Mouse (Mus musculus) thymus, postnatal 36 days (tissue): ENCODE measurements around the gene Stk31.
"Not testable (repeated sequence)": the region's sequence is repeated elsewhere in the genome, so short reads cannot be mapped to it uniquely, and the experiment has no call there.

Experiments used
- DNase-seq, 2 experiments: peaks; one replicate each; pipeline ENCODE4 v3.0.0; 2022; ENCODE audit warnings: mixed read lengths in 2 of 2

Gene Stk31

DNA sequence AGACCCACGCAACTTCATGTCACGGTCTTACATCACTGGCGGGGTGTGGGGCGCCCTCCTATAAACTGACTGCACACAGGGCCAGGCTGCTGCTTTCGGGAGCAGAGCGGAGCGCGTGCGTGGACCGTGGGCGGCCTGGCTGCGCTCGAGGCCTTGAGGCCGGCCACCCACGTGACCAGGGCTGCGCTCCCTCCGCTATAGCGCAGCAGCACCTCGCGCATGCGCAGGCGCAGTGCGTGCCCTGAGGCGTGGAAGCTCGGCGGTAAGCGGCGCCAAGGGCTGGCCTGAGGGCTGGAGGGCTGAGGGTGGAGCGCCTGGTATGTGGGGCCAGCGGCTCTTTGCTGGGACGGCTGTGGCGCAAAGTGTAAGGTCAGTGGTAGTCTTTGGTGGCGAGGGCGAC, at the start of gene Stk31:
Gene Stk31, plus strand, starts transcription at position 289 of the 400 bp plus-strand sequence.
- DNase-seq: no peak

DNA sequence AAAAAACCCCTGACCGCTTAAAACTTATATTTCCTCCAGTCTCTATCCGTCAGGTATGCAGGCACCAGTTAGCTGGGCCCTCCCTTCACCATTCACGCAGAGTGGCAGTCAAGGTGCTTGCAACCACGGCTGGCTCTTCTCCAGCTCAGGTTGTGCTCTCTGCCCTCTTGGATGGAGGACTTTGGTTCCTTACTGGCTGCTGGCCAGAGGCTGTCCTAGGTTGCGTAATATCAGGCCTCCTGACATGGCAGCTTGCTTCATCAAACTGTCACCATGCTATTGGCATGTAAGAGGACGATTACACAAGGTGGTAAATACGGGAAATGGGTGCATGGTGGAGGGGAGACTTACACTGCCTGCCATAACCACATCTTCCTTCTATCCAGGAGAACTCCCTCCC, 45.6 kb upstream of the Stk31 start:
- no peak for DNase-seq

DNA sequence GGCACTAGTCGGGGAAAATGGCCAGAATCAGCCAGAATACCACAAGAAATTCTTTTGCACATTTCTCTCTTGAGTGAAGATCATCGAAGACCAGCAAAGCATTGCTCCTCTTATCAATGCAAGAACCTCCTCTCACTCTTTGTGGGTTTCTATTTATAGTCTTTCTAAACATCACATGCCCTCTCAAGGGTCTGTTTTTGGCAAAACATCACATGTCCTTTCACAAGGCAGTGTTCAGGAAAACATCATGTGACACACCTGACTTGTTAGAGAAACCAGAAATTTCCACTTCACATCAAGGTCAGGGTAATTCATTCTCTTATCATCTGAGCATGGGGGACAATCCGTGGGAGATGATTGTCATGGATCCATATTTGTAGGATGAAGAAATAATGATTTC, 40.8 kb upstream of the Stk31 start:
- DNase-seq: no peak

DNA sequence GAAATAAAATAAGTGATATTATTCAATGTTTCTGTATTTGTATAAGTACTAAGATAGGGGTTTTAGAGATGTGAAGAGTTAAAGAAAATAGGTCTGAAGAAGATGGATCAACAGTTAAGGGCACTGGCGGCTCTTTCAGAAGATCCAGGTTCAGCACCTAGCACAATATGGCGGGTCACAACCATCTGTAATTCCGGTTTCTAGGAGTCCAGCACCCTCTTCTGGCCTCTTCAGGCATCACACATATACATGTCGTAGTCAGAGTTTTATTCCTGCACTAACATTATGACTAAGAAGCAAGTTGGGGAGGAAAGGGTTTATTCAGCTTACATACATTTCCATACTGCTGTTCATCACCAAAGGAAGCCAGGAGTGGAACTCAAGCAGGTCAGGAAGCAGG, 40.2 kb upstream of the Stk31 start:
- no peak for DNase-seq

DNA sequence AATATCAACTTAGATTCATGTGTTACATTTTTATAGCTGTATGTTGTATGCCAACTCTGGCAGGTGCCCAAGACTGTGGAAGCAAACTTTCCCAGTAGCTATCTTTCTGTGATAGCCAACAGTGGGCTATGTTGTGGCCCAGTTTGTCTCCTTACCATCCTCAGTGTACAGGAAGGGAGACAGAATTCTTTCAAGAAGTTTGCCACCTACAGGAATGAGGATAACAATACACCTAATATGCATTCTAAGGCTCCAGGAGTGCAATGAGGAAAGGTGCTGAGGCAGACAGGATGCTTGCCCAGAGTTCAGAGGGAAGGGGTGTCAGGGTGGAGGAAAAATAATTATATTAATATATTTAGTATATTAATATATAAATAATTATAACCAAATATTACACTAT, 35.0 kb upstream of the Stk31 start:
- no peak for DNase-seq

DNA sequence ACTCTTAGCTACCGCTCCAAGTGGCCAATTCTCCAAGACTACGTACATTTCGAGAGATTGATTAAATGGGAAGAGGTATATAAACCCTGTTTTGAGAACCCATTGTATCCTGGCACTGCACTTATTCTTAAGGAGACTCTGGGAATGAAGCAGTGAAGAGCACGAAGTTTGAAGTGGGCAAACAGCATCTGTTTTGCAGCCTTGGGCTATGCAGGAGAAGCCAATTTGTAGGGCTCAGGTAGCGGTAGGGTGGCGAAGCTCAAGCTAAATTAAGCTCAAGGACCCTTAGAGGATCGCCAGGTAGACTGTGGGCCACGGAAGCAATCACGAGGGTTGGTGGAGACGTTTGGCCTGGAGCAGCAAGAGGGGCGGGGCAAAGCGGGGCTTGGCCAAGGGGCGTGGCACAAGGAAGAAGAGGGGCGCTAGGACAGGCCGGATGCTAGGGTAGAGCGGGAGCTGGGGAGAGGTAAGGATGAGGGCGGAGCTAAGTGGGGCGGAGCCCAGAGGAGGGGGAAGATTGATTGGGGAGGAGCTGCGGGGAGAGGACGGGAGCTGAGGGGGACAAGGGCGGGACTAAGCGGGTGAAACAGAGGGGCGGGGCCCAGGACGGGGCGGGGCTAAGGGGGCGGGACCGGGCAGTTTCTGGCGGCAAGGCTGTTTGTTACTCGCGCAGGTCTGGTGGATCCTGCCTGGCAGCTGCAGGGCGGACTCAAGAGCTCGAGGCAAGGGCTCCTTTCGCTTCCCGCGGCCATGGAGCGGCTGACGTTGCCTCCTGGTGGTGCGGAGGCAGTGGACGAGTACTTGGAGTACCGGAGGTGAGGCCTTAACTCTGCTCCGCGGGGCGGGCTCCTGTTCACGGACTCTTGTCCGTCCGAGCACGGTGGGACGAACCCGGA, 28.0 kb upstream of the Stk31 start, which contains the start of gene Fam221a:
Gene Fam221a, plus strand, starts transcription at position 581 of the 896 bp plus-strand sequence.
- DNase-seq: peak; percentile 95 to 98

DNA sequence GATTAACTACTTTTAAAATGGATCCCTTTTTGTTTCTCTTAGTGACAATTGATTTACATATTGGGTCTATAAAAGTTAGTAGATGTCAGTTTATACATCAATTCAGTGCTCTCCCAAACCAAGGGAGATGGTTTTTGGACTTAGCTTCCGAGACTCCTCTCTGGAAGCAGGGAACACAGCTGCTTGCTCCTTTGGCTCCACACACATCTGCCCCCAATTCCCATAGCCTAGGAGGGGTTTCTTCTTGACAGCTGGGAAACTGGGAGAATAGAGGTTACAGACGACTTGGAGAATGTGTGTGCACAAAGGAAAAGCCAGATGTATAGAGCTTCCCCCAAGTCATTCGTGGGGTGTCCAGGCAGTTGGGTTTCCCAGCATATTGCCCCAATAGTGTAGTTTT, 27.2 kb upstream of the Stk31 start:
- DNase-seq: no peak

DNA sequence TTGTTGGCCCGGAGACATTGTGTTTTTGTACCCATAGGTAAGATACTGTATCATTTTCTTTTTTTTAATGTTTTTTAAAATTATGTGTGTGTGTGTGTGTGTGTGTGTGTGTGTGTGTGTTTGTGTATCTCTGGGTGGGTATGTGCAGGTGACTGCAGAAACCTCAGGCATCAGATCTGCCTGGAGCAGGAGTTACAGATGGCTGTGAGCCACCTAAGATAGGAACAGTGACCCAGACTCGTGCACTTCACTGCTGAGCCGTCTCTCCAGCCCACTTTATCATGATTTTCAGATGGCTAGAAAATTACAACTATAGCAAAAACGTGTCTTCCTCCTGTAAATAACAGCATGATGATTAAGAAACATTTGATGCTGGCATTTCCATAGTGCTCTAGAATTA, 22.7 kb upstream of the Stk31 start:
- no peak for DNase-seq

DNA sequence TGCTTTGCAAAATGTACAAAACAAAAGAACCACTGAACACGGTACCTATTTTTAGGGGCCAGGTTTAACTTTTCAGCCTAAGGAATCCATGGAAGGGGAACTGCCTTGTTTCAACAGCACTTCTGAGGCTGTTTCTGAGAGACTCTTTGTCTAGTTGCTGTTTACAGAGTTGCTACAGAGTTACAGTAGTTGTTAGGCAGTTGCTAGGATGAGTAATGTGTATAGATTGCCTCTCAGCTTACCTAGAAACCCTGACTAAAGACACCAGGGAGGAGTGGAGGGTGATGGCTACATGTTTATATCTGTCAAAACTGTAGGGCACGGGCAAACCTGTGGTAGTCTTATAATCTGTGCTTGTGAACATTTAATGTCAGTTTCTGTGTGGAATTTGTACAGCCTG, 21.5 kb upstream of the Stk31 start:
- DNase-seq: no peak

DNA sequence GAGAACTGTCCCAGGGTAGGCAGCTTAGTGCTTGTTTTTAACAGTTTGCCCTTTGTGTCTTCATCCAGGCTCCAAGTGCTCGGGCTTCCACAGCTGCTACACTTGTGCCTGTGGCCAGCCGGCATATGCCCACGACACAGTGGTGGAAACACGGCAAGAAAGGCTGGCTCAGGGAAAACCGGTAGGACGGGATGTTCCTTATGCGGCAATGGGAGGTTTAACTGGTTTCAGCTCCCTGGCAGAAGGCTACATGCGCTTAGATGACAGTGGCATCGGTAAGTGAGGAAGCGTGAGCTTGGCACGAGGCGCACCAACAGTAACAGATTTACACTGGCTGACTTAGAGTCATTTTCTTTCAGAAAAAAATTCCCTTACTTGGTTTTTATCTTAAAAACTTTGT, 17.1 kb upstream of the Stk31 start:
- DNase-seq: no peak

DNA sequence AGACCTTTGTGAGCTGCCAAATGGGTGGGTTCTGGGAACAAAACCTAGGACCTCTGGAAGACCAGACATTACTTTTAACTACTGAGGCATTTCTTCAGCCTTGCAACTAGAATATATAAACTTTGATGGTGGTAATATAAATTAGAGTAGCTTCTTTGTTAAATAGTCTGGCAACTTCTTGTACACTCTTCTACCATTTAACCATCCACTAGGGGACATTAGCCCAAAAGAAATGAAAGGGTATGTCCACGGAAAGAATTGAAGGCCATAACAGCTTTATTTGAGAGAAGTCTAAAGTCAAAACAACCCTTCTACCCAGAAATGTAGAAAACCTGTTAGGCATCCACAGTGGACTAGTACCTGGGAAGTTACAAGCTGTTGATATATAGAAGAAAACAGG, 1.1 kb upstream of the Stk31 start:
- no peak for DNase-seq

DNA sequence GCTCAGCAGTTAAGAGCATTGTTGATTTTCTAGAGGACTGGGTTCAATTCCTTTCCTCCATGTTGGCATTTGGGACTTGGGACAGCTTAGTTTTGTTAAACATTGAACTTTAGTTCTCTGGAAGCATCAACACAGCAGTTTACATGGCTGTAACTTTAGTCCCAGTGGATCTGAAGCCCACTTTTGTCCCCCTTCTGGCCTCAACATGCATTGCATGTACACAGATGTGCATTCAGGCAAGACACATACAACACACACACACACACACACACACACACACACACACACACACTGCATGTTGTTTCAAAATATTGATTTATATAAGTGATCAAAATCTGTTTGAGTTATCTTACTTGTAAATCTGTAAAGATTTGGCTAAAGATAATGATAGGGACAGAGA, 2.1 kb downstream of the Stk31 start:
- DNase-seq: peak; percentile 11 to 15

DNA sequence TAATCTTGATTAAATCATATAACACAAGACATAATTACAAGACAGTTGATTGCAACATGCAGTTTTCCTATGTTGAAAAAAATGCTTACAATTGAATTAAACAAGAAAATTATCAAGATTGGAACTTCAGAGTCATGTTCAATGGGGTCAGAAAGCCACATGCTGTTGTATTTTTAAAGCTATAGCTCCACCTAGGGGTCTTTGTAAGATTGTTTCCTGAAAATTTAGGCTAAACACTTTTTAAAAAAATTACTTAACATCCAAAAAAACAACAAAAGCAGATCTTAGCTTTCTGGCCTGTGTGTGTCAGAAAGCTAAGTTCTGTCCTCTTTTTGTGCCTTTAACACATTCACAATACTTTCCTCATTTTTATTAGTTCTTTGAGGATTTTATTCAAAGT, 3.0 kb downstream of the Stk31 start:
- DNase-seq: no peak

DNA sequence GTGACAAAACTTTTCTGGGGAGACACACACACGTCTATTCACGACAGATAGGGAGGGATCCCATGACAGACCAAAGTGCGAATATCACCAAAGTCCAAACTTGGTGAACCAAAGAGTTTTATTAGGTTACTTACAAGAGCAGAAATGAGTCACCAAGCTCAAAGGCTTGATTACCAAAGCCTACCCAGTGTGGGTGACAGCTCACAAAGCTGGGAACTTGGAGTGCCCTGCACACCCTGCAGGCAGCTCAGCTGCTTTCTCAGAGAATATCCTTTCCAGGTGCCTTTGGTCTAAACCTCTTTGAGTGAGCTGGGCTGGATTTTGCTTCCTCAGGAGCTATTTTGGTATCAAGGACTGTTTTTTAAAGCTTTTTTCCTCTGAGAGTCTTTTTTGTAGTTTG, 15.4 kb downstream of the Stk31 start:
- DNase-seq: no peak

DNA sequence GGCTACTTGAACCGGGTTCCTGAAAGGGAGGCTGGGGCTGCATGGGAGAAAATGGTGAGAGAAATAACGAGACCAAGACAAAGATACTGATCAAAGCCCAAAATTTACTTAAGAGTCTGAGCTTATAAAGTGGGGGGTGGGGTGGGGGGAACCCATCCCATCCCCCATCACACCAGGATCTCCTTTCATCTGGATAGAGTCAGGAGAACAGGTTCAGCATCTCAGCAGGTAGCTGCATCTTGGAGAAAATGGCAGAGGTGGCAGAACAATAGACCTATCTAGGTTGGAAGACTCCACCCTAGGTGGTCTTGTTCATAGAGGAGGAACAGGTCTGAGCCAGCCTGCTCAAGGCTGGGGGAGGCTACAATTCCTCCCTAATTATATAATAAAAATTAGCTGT, 17.6 kb downstream of the Stk31 start:
- DNase-seq: not testable (repeated sequence)

DNA sequence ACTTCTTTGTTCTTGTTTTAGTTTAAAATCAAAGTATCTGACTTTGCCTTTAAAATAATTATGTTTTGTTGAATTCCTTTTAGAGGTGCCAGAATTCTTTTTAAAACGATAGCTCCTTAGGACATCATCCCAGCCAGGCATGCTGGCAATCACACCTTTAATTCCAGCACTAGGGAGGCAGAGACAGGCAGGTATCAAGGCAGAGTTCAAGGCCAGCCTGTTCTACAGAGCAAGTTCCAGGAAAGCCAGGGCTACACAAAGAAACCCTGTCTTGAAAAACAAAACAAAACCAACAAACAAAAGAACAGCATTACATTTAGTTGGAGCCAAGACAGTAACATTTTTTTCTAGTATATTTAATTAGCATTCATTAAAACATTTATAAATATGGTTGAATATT, 20.6 kb downstream of the Stk31 start:
- DNase-seq: no peak

DNA sequence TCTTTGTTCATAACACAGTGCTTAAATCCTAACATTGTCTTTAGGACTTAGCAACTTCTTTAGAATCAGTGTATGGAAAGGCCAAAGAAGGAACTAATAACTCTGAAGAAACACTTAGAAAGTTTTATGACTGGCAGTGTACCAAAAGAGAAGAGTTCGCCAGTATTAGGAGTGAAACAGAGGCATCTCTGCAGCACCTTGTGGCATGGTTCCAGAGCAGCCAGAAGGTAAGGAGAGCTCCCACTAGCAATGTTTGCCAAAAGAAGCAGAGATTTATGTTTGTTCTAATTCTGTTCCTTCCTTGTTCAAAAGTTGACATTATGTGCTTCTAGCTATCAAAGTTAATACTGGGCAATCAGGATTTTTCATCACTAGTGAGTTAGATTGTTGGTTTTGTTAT, 41.9 kb downstream of the Stk31 start:
- DNase-seq: no peak

DNA sequence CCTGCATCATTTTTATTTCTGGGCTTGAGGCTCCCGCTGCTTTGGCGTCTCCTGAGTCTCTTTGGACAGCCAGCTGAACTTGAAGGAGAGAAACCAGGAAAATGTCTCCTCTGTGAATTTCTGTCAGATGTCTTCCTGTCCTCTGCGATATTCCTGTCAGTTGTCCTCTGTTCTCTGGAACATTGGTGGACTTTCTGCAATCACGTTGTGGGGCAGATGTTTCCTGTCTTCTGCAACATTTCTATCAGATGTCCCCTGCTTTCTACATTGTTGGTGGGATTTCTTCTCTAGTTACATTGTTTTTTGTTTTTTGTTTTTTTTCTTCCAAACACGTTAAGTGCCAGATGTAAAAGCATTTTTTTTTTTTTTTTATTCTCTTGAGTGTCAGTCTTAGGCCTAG, 62.7 kb downstream of the Stk31 start:
- DNase-seq: no peak

DNA sequence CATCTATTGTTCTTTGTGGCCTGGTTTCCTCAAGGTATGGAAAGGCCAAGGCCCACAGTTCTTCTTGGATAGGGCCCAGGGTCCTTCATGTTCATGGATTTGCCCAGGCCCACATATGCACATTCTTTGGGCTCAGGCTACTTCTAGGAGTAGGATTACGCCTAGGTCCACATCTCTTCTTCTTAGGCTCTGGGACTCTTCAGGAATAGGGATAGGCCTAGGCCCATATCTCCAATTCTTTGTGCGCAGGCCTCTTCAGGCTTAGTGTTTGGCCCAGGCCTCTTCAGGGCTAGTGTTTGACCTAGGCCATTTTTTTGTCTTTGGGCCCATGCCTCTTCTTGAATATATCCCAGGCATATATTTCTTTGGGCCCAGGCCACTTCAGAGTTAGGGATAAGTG, 87.8 kb downstream of the Stk31 start:
- no peak for DNase-seq

DNA sequence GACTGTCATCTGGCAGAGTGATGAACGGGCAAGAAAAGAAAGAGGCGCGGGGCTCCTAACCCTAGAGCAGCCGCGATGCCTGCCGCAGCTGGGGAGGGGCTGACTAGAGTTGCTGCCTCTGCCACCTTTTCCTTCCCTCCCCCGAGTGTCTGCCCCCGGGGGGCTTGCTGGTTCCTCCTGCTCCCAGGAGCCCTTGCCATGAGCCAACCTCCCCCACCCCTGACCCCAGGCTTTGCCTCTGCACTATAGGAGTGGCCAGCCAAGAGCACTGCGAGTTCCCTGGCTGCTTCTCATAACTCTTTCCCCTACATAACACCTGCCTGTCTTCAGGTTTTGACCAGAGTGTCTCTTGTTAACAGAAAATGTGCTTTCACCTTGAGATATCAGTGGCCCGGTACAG, 96.1 kb downstream of the Stk31 start:
- DNase-seq: no peak

DNA sequence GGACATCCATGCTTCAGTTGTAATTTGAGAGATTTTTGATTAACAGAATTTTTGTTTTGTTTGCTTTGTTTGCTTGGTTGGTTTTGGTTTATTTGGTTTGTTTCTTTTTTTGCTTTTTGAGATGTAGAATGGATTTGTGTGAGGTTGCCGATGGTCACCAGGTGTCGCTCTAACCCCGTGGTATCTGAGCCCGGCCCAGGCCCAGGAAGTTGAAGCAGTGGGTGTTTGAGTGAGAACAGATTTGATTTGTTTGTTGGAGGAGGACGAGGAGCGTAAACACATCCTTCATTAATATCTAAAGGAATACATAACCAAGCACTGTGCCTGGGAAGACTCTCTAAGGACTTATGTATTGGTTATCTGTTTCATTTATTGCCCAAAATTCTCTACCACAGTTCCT, 123.6 kb downstream of the Stk31 start:
- DNase-seq: peak; percentile 41 to 51
